Comparison of ENCODE assay signal across 18 mouse cellular contexts in the genomic region with DNA sequence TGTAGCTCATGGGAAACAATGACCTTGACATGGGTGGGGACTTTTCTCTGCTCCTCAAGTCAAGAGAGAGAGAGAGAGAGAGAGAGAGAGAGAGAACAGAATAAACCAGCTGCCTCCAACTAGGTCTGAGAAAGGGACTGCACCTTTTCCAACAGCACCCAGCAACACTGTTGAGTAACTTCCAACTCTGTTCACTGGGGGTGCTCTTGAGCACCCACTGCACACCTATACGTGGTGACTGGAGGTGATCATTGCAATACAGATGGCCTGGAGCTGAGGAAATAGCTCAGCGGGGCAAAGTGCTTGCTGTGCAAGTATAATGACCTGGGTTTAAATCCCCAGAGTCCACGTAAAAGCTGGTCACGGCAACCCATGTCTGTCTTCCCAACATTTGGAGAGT. TPM values are rescaled to one million over a fixed set of nuclear protein-coding genes. Genes with fewer than 3 reads are reported as not detected.
DNase-seq lines count a peak whose midpoint lies in the region; ATAC-seq and TF ChIP-seq lines count a peak whose summit lies in the region.
"Had no signal": no experiment of that assay in that cellular context is flagged by ENCODE, and none has a peak within 500 bp of the region (broad histone marks: within the 10 kb centered on the region; RNA-seq: fewer than 3 reads in every experiment).

No protein-coding gene starts in this region.

- 58% methylated on average over 4 of the region's 4 CpGs for WGBS in intestine, embryonic 16.5 days
- 55% methylated on average over 4 of the region's 4 CpGs for WGBS in intestine, embryonic 15.5 days
- 64% methylated on average over 4 of the region's 4 CpGs for WGBS in thymus, adult 2 months

- H3K9ac ChIP-seq in intestine, embryonic 16.5 days (ENCODE audit: low read depth, low read length) = no peak overlapping the region
- H3K9ac ChIP-seq in intestine, embryonic 15.5 days = no peak overlapping the region
- H3K9ac ChIP-seq: lung, embryonic 15.5 days had no signal

- no peaks in the 10 kb centered on the region for H3K9me3 ChIP-seq in intestine, embryonic 16.5 days (ENCODE audit: control insufficient read depth, low read length)
- no peaks in the 10 kb centered on the region for H3K9me3 ChIP-seq in intestine, embryonic 15.5 days
- H3K9me3 ChIP-seq: lung, embryonic 15.5 days; midbrain, embryonic 10.5 days had no signal

- H3K4me3 ChIP-seq in intestine, embryonic 16.5 days (ENCODE audit: low read length) = no peak overlapping the region
- no peak overlapping the region for H3K4me3 ChIP-seq in intestine, embryonic 15.5 days (replicated peaks)
- H3K4me3 ChIP-seq in thymus, adult 2 months (ENCODE audit: control insufficient read depth, insufficient read depth, low read length) = no peak overlapping the region
- H3K4me3 ChIP-seq: lung, embryonic 15.5 days; midbrain, embryonic 10.5 days; myocyte had no signal

- peak; percentile 6 for DNase-seq in thymus, postnatal 25 days
- no peak for DNase-seq in thymus, adult 2 months
- DNase-seq in cerebellum, adult 11 months = no peak
- DNase-seq: adrenal gland, postnatal 25 days; cerebellum, postnatal 36 days; heart, postnatal 10 days; left cerebral cortex, postnatal 4 days; thymus, postnatal 36 days had no signal

- no peaks in the 10 kb centered on the region for H3K4me1 ChIP-seq in intestine, embryonic 16.5 days (ENCODE audit: control insufficient read depth, insufficient read depth, low read length)
- no peaks in the 10 kb centered on the region for H3K4me1 ChIP-seq in intestine, embryonic 15.5 days (replicated peaks)
- H3K4me1 ChIP-seq in thymus, adult 2 months (replicated peaks; ENCODE audit: control insufficient read depth, insufficient read depth, low read length) = no peaks in the 10 kb centered on the region
- H3K4me1 ChIP-seq: lung, embryonic 15.5 days; midbrain, embryonic 10.5 days had no signal

- H3K27ac ChIP-seq in intestine, embryonic 16.5 days (ENCODE audit: low read length) = no peak overlapping the region
- no peak overlapping the region for H3K27ac ChIP-seq in intestine, embryonic 15.5 days
- no peak overlapping the region for H3K27ac ChIP-seq in thymus, adult 2 months (ENCODE audit: control insufficient read depth, insufficient read depth, low read length)
- H3K27ac ChIP-seq: kidney, postnatal 0 days; lung, embryonic 15.5 days; midbrain, embryonic 10.5 days had no signal

- ATAC-seq in intestine, embryonic 16.5 days = 0 out of 2 replicates have a peak, but pooled peaks have one; percentile 26
- no peak for ATAC-seq in intestine, embryonic 15.5 days
- ATAC-seq in common myeloid progenitor, adult 5-6 weeks (replicated peaks; ENCODE audit: low read depth, poor library complexity, severe bottlenecking) = 0 out of 2 replicates have a peak, but pooled peaks have one; percentile 32
- no peak for ATAC-seq in inflammation-experienced regulatory T-cells, adult 6 months
- ATAC-seq: hindbrain, embryonic 16.5 days had no signal

- H3K27me3 ChIP-seq in intestine, embryonic 16.5 days (replicated peaks; ENCODE audit: control insufficient read depth, insufficient read depth, low read length) = no peaks in the 10 kb centered on the region
- H3K27me3 ChIP-seq in intestine, embryonic 15.5 days (replicated peaks) = no peaks in the 10 kb centered on the region
- H3K27me3 ChIP-seq in thymus, adult 2 months (ENCODE audit: control insufficient read depth, insufficient read depth, low read length) = no peaks in the 10 kb centered on the region
- H3K27me3 ChIP-seq: lung, embryonic 15.5 days had no signal

- TF ChIP-seq POLR2A in thymus, adult 2 months (IDR thresholded peaks at IDR 0.05; ENCODE audit: control insufficient read depth, extremely low read depth, insufficient read depth, low read length, poor library complexity) = no peak

- TF ChIP-seq CTCF in thymus, adult 2 months (IDR thresholded peaks at IDR 0.05; ENCODE audit: borderline replicate concordance, control insufficient read depth, extremely low read depth, insufficient read depth, low read length, poor library complexity) = no peak

- no peaks in the 10 kb centered on the region for H3K36me3 ChIP-seq in intestine, embryonic 16.5 days (ENCODE audit: control insufficient read depth, insufficient read depth, low read length)
- no peaks in the 10 kb centered on the region for H3K36me3 ChIP-seq in intestine, embryonic 15.5 days
- H3K36me3 ChIP-seq in thymus, adult 2 months (ENCODE audit: control insufficient read depth, insufficient read depth, low read length) = no peaks in the 10 kb centered on the region
- H3K36me3 ChIP-seq: lung, embryonic 15.5 days; midbrain, embryonic 10.5 days had no signal

- H3K4me2 ChIP-seq in intestine, embryonic 16.5 days (ENCODE audit: low read depth, low read length) = no peak overlapping the region
- H3K4me2 ChIP-seq in intestine, embryonic 15.5 days (replicated peaks) = no peak overlapping the region
- H3K4me2 ChIP-seq: lung, embryonic 15.5 days had no signal

RNA-seq across cellular contexts. Expression of a gene that starts 27.4 kb away (rescaled TPM):
- polyA plus RNA-seq in intestine, embryonic 16.5 days (2015; fragmentation: Nextera tagmentation; extraction: Ambion mirVana) = 6.1 and 6.6 TPM in 2 replicates
- polyA plus RNA-seq in intestine, embryonic 15.5 days (2015; fragmentation: Nextera tagmentation; extraction: Ambion mirVana) = 3.2 and 3.3 TPM in 2 replicates
- 0.49 and 0.61 TPM in 2 replicates for polyA plus RNA-seq in thymus, adult 2 months (2012; rRNA removed)
- total RNA-seq in common myeloid progenitor, adult 5-6 weeks (2017) = not detected in 2 replicates
- polyA plus RNA-seq in inflammation-experienced regulatory T-cells, adult 6 months (2017; shearing (Covaris generic)) = not detected
- total RNA-seq: heart, adult 8-10 months; heart, postnatal 10 days had no signal
- polyA plus RNA-seq: myocyte had no signal

RNA-seq across cellular contexts. Expression of a gene that starts 30.8 kb away (rescaled TPM):
- polyA plus RNA-seq in intestine, embryonic 16.5 days (2015; fragmentation: Nextera tagmentation; extraction: Ambion mirVana) = 95.7 and 102 TPM in 2 replicates
- polyA plus RNA-seq in intestine, embryonic 15.5 days (2015; fragmentation: Nextera tagmentation; extraction: Ambion mirVana) = 80.4 and 84.7 TPM in 2 replicates
- polyA plus RNA-seq in thymus, adult 2 months (2012; rRNA removed) = 37.4 and 42.4 TPM in 2 replicates
- 53.2 and 72.1 TPM in 2 replicates for total RNA-seq in common myeloid progenitor, adult 5-6 weeks (2017)
- polyA plus RNA-seq in inflammation-experienced regulatory T-cells, adult 6 months (2017; shearing (Covaris generic)) = 10 to 100 TPM; 18.2 to 22.0 (median 21.4) TPM

Comparison
In these comparisons a context has a peak if more than half of its experiments do, and no peak if none do; other contexts are left out.
1. ATAC-seq: peak in intestine, embryonic 16.5 days (single experiment) and common myeloid progenitor, adult 5-6 weeks (single experiment); none in intestine, embryonic 15.5 days (single experiment) and inflammation-experienced regulatory T-cells, adult 6 months (single experiment).